Mouse (Mus musculus): Measurements from ENCODE around the gene Arhgap27.

GRCm38 (mm10) chr11:103343063-103343462, 20.4 kb downstream of the Arhgap27 start:
- TF ChIP-seq CTCF (IDR thresholded peaks at IDR 0.05; ENCODE audit: control insufficient read depth, insufficient read depth, low read length) (no peak), POLR2A (IDR thresholded peaks at IDR 0.05; ENCODE audit: borderline replicate concordance, control insufficient read depth, low read depth, low read length) (no peak)
